Mouse (Mus musculus): ENCODE data around the gene Lrwd1. TPM values are rescaled to one million over a fixed set of nuclear protein-coding genes. Genes with fewer than 3 reads are reported as not detected.

The Lrwd1 gene
- polyA plus RNA-seq, 1 experiment from 2014 or later: 7.8 TPM

- H3K9me3 ChIP-seq (ENCODE audit: control insufficient read depth): no peaks in the 10 kb centered on the region
- TF ChIP-seq CTCF (IDR thresholded peaks at IDR 0.05; ENCODE audit: low read depth): peak; percentile 74
- WGBS: 90% methylated on average over 5 of the region's 5 CpGs
- peaks cover 10% of the 10 kb centered on the region; the same call in 1 of the 2 replicates for H3K36me3 ChIP-seq (ENCODE audit: control insufficient read depth, insufficient read depth)
- H3K4me1 ChIP-seq (replicated peaks; ENCODE audit: control insufficient read depth, insufficient read depth, low read length): no peaks in the 10 kb centered on the region
- H3K4me3 ChIP-seq (ENCODE audit: low read depth, low read length): no peak overlapping the region
- no peak for ATAC-seq
- no peaks in the 10 kb centered on the region for H3K27me3 ChIP-seq (replicated peaks; ENCODE audit: control insufficient read depth, insufficient read depth, low read length)
- H3K4me2 ChIP-seq (replicated peaks; ENCODE audit: low read depth): no peak overlapping the region
- no peak overlapping the region for H3K27ac ChIP-seq (ENCODE audit: low read depth, low read length)
- no peak overlapping the region for H3K9ac ChIP-seq (ENCODE audit: low read depth, low read length)
Observed at GRCm38 (mm10) chr5:136104511-136104910, 31.4 kb downstream of the Lrwd1 start.

- Histone ChIP-seq H3K27me3 (replicated peaks; ENCODE audit: control insufficient read depth, insufficient read depth, low read length) (no peaks in the 10 kb centered on the region), H3K9ac (ENCODE audit: low read depth, low read length) (no peak overlapping the region), H3K9me3 (ENCODE audit: control insufficient read depth) (no peaks in the 10 kb centered on the region), H3K4me2 (replicated peaks; ENCODE audit: low read depth) (peak overlapping the region; percentile 60), H3K27ac (ENCODE audit: low read depth, low read length) (no peak overlapping the region), H3K4me3 (ENCODE audit: low read depth, low read length) (peak overlapping the region; percentile 14; the same call in 1 of the 2 replicates), H3K36me3 (ENCODE audit: control insufficient read depth, insufficient read depth) (peaks cover 10% of the 10 kb centered on the region; the same call in 1 of the 2 replicates), H3K4me1 (replicated peaks; ENCODE audit: control insufficient read depth, insufficient read depth, low read length) (no peaks in the 10 kb centered on the region)
- WGBS: 12% methylated on average over 41 of the region's 41 CpGs
- peak; percentile 94 for TF ChIP-seq CTCF (IDR thresholded peaks at IDR 0.05; ENCODE audit: low read depth)
- ATAC-seq: peak; percentile 75
Observed at GRCm38 (mm10) chr5:136102099-136102820, 33.6 kb downstream of the Lrwd1 start.

GRCm38 (mm10) chr5:136098536-136098935, 37.3 kb downstream of the Lrwd1 start:
- no peak for ATAC-seq
- no peak for TF ChIP-seq CTCF (IDR thresholded peaks at IDR 0.05; ENCODE audit: low read depth)
- 73% methylated on average over 10 of the region's 10 CpGs for WGBS
- Histone ChIP-seq H3K4me1 (replicated peaks; ENCODE audit: control insufficient read depth, insufficient read depth, low read length) (no peaks in the 10 kb centered on the region), H3K9me3 (ENCODE audit: control insufficient read depth) (no peaks in the 10 kb centered on the region), H3K4me3 (ENCODE audit: low read depth, low read length) (no peak overlapping the region), H3K27me3 (replicated peaks; ENCODE audit: control insufficient read depth, insufficient read depth, low read length) (no peaks in the 10 kb centered on the region), H3K27ac (ENCODE audit: low read depth, low read length) (no peak overlapping the region), H3K9ac (ENCODE audit: low read depth, low read length) (no peak overlapping the region), H3K36me3 (ENCODE audit: control insufficient read depth, insufficient read depth) (peaks cover 4% of the 10 kb centered on the region; the same call in 1 of the 2 replicates), H3K4me2 (replicated peaks; ENCODE audit: low read depth) (no peak overlapping the region)

GRCm38 (mm10) chr5:136095089-136095488, 40.8 kb downstream of the Lrwd1 start:
- Histone ChIP-seq H3K27me3 (replicated peaks; ENCODE audit: control insufficient read depth, insufficient read depth, low read length) (no peaks in the 10 kb centered on the region), H3K4me1 (replicated peaks; ENCODE audit: control insufficient read depth, insufficient read depth, low read length) (no peaks in the 10 kb centered on the region), H3K4me3 (ENCODE audit: low read depth, low read length) (no peak overlapping the region), H3K9ac (ENCODE audit: low read depth, low read length) (no peak overlapping the region), H3K27ac (ENCODE audit: low read depth, low read length) (no peak overlapping the region), H3K9me3 (ENCODE audit: control insufficient read depth) (no peaks in the 10 kb centered on the region), H3K4me2 (replicated peaks; ENCODE audit: low read depth) (no peak overlapping the region), H3K36me3 (ENCODE audit: control insufficient read depth, insufficient read depth) (peaks cover 14% of the 10 kb centered on the region; the same call in 1 of the 2 replicates)
- no peak for TF ChIP-seq CTCF (IDR thresholded peaks at IDR 0.05; ENCODE audit: low read depth)
- WGBS: 81% methylated on average over 7 of the region's 7 CpGs
- ATAC-seq: no peak

GRCm38 (mm10) chr5:136094249-136095010, 41.4 kb downstream of the Lrwd1 start:
- ATAC-seq: no peak
- Histone ChIP-seq H3K27me3 (replicated peaks; ENCODE audit: control insufficient read depth, insufficient read depth, low read length) (no peaks in the 10 kb centered on the region), H3K36me3 (ENCODE audit: control insufficient read depth, insufficient read depth) (peaks cover 14% of the 10 kb centered on the region; the same call in 1 of the 2 replicates), H3K9me3 (ENCODE audit: control insufficient read depth) (no peaks in the 10 kb centered on the region), H3K4me1 (replicated peaks; ENCODE audit: control insufficient read depth, insufficient read depth, low read length) (no peaks in the 10 kb centered on the region), H3K4me3 (ENCODE audit: low read depth, low read length) (no peak overlapping the region), H3K4me2 (replicated peaks; ENCODE audit: low read depth) (no peak overlapping the region), H3K27ac (ENCODE audit: low read depth, low read length) (no peak overlapping the region), H3K9ac (ENCODE audit: low read depth, low read length) (no peak overlapping the region)
- 78% methylated on average over 8 of the region's 8 CpGs for WGBS
- no peak for TF ChIP-seq CTCF (IDR thresholded peaks at IDR 0.05; ENCODE audit: low read depth)

DNA sequence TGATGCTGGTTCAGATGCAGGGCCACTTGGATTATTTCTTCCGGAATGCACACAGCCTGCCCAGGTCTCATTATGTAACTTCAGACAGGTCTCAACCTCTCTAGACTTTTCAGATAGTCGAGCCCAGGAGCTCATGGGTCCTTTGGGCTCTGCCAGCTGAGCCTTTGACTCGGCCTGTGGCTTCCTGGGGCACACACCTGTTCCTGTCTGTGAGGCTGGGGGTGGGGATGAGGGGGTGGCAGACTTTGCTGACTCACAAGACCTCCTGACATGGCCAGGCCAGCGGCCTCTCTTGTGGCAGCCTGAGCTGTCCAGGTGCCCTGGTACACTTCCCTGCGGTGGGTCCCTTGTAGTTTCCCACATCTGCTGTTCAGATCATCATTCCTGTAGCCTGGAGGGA, 43.9 kb downstream of the Lrwd1 start:
- H3K27ac ChIP-seq (ENCODE audit: low read depth, low read length): no peak overlapping the region
- ATAC-seq: no peak
- H3K36me3 ChIP-seq (ENCODE audit: control insufficient read depth, insufficient read depth): peaks cover 14% of the 10 kb centered on the region; the same call in 1 of the 2 replicates
- no peaks in the 10 kb centered on the region for H3K9me3 ChIP-seq (ENCODE audit: control insufficient read depth)
- WGBS: 75% methylated on average over 5 of the region's 5 CpGs
- H3K4me3 ChIP-seq (ENCODE audit: low read depth, low read length): no peak overlapping the region
- H3K4me2 ChIP-seq (replicated peaks; ENCODE audit: low read depth): no peak overlapping the region
- no peak overlapping the region for H3K9ac ChIP-seq (ENCODE audit: low read depth, low read length)
- no peaks in the 10 kb centered on the region for H3K27me3 ChIP-seq (replicated peaks; ENCODE audit: control insufficient read depth, insufficient read depth, low read length)
- TF ChIP-seq CTCF (IDR thresholded peaks at IDR 0.05; ENCODE audit: low read depth): no peak
- H3K4me1 ChIP-seq (replicated peaks; ENCODE audit: control insufficient read depth, insufficient read depth, low read length): no peaks in the 10 kb centered on the region

All from intestine, postnatal 0 days (tissue).